Mouse (Mus musculus): Measurements from ENCODE around the gene Plekho1.

DNA sequence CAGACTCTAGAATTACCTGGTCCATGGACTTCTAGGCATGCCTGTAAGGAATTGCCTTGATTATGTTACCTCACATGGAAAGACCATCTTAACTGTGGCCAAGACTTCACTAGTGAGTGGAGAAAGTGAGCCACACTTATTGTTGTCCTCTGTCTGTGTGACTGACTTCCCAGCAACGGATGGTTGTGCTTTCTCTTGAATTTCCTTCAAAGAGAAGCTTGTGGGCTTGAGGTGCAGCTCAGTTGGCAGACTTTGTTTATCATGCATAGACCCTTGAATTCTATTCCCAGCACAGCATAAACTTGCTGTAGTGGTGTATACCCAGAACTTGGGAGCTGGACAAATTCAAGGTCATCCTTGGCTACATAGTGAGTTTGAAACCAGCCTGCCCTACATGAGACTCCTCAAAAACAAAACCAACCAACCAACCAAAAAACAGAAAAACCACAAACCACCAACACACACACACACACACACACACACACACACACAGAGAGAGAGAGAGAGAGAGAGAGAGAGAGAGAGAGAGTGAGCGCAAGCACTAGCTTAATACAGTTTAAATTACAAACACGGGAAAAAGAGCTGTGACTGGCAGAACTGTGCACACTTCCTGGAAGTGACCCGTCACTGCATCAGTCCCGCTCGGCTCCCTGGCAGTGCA lies 36.3 kb upstream of the Plekho1 start:
- TF ChIP-seq EP300 (IDR thresholded peaks at IDR 0.05; ENCODE audit: insufficient read depth, low read depth, low read length) (no peak), CTCF (IDR thresholded peaks at IDR 0.05) (no peak), POLR2A (IDR thresholded peaks at IDR 0.05; ENCODE audit: insufficient read depth, low read depth, low read length) (no peak)

All from heart, adult 2 months (tissue).